Mouse (Mus musculus) C2C12 (cell line): ENCODE results near the gene Cntn2.

Experiments used
- CEBPB ChIP-seq: IDR thresholded peaks from one replicate; pipeline ENCODE4 v1.6.1; 2011; ENCODE audit warnings: low read depth, mild to moderate bottlenecking, control low read depth, moderate library complexity
- CTCF ChIP-seq: IDR thresholded peaks from one replicate; pipeline ENCODE4 v1.5.1; 2011; ENCODE audit not compliant: control insufficient read depth, insufficient read depth, insufficient read length
- FOSL1 ChIP-seq: IDR thresholded peaks from one replicate; pipeline ENCODE4 v1.8.0; 2011; ENCODE audit warnings: mild to moderate bottlenecking, low read length; ENCODE audit not compliant: poor library complexity, insufficient read depth, severe bottlenecking
- MAX ChIP-seq: IDR thresholded peaks from one replicate; pipeline ENCODE4 v1.6.1; 2011; ENCODE audit warnings: mild to moderate bottlenecking, control low read depth
- MYOD1 ChIP-seq: IDR thresholded peaks from one replicate; pipeline ENCODE4 v1.6.1; 2011; ENCODE audit warnings: low read depth; ENCODE audit not compliant: control insufficient read depth, insufficient read length

GRCm38 (mm10) chr1:132483234-132483633 is 59.8 kb downstream of the Cntn2 start:
- TF ChIP-seq CTCF (no peak), CEBPB (no peak), FOSL1 (no peak), MAX (no peak), MYOD1 (no peak)
